Mouse (Mus musculus): ENCODE measurements around the gene Armh3.

DNA sequence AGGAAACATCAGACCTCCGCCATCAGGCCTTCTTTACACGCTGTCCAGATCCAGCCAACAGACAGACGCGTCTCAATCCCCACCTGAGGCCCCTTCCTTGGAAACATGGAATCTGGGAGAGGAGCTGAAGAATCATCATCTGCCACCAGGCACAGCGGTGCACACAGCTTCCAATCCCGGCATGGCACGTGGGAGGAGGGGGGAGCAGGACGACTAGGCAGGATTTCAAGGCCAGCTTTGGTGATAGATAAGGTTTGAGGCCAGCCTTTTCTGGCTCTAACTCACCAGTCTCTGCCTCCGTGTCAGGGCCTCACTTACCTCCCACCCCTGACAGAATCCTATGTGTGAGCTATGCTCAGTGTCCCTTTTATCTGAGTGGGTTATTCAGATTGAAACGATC is 162.8 kb downstream of the Armh3 start:
- TF ChIP-seq CTCF (conservative IDR thresholded peaks at IDR 0.05; ENCODE audit: low read length) (no peak), NANOG (IDR thresholded peaks at IDR 0.05; ENCODE audit: borderline replicate concordance, low read length) (no peak)
